Mouse (Mus musculus): Measurements from ENCODE around the gene Klhl32. TPM values are rescaled to one million over a fixed set of nuclear protein-coding genes. Genes with fewer than 3 reads are reported as not detected.

Gene Klhl32
- total and polyA plus RNA-seq, 3 experiments = 0.03 TPM; not detected in 2

GRCm38 (mm10) chr4:24801343-24801742 lies 49.6 kb downstream of the Klhl32 start:
- TF ChIP-seq MYB (IDR thresholded peaks at IDR 0.05; ENCODE audit: low read depth, low read length) (no peak), BHLHE40 (IDR thresholded peaks at IDR 0.05; ENCODE audit: borderline replicate concordance, low read depth, low read length) (no peak), POLR2A (IDR thresholded peaks at IDR 0.05; ENCODE audit: control insufficient read depth in 1 of 2, insufficient read depth in 1 of 2, low read depth in 1 of 2, low read length in 2 of 2, poor library complexity in 1 of 2) (no peak), TAL1 (IDR thresholded peaks at IDR 0.05; ENCODE audit: low read length) (no peak), ETS1 (IDR thresholded peaks at IDR 0.05; ENCODE audit: low read depth, low read length) (no peak), SMC3 (IDR thresholded peaks at IDR 0.05; ENCODE audit: low read depth, low read length) (no peak), POLR2AphosphoS5 (IDR thresholded peaks at IDR 0.05; ENCODE audit: borderline replicate concordance, low read depth, low read length) (no peak), CHD2 (IDR thresholded peaks at IDR 0.05; ENCODE audit: low read length) (no peak), POLR2AphosphoS2 (IDR thresholded peaks at IDR 0.05; ENCODE audit: low read length) (no peak), USF2 (IDR thresholded peaks at IDR 0.05; ENCODE audit: borderline replicate concordance in 1 of 2, insufficient read depth in 1 of 2, low read depth in 1 of 2, low read length in 2 of 2) (no peak), ZNF384 (IDR thresholded peaks at IDR 0.05; ENCODE audit: low read depth, low read length) (no peak), MAFK (IDR thresholded peaks at IDR 0.05; ENCODE audit: borderline replicate concordance, low read depth, low read length) (no peak), MYC (IDR thresholded peaks at IDR 0.05; ENCODE audit: low read depth, low read length) (no peak), ZKSCAN1 (IDR thresholded peaks at IDR 0.05; ENCODE audit: low read depth, low read length) (no peak)
- Histone ChIP-seq H3K4me1 (ENCODE audit: control insufficient read depth in 1 of 2, insufficient read depth in 2 of 2, low read length in 2 of 2) (no peaks in the 10 kb centered on the region), H3K9ac (ENCODE audit: control insufficient read depth, low read depth, low read length, poor library complexity, severe bottlenecking) (no peak overlapping the region), H3K27ac (ENCODE audit: control insufficient read depth, low read depth, low read length) (no peak overlapping the region), H3K79me2 (ENCODE audit: control insufficient read depth, insufficient read depth, low read length, poor library complexity) (no peaks in the 10 kb centered on the region), H3K36me3 (ENCODE audit: control insufficient read depth in 1 of 2, insufficient read depth in 2 of 2, low read length in 2 of 2) (no peaks in the 10 kb centered on the region), H3K9me3 (replicated peaks; ENCODE audit: insufficient read depth, low read length) (no peaks in the 10 kb centered on the region), H3K4me3 (ENCODE audit: control insufficient read depth in 1 of 2, insufficient read depth in 1 of 2, low read depth in 2 of 2, low read length in 2 of 2) (no peak overlapping the region), H3K27me3 (ENCODE audit: control insufficient read depth in 1 of 2, insufficient read depth in 2 of 2, low read length in 2 of 2) (no peaks in the 10 kb centered on the region)
- no peak for DNase-seq (ENCODE audit: low read depth, low spot score)

- TF ChIP-seq ELF1 (IDR thresholded peaks at IDR 0.05; ENCODE audit: low read depth, low read length) (no peak), RCOR1 (IDR thresholded peaks at IDR 0.05; ENCODE audit: low read depth, low read length) (no peak), MYC (IDR thresholded peaks at IDR 0.05; ENCODE audit: low read depth, low read length) (no peak), MYB (IDR thresholded peaks at IDR 0.05; ENCODE audit: low read depth, low read length) (no peak), ETS1 (IDR thresholded peaks at IDR 0.05; ENCODE audit: low read depth, low read length) (no peak), MXI1 (IDR thresholded peaks at IDR 0.05; ENCODE audit: low read depth, low read length) (no peak), USF1 (IDR thresholded peaks at IDR 0.05; ENCODE audit: low read depth, low read length) (no peak), ZKSCAN1 (IDR thresholded peaks at IDR 0.05; ENCODE audit: low read depth, low read length) (no peak), EP300 (IDR thresholded peaks at IDR 0.05; ENCODE audit: low read depth in 1 of 2, low read length in 2 of 2) (no peak), TAL1 (IDR thresholded peaks at IDR 0.05; ENCODE audit: low read length) (no peak), USF2 (IDR thresholded peaks at IDR 0.05; ENCODE audit: borderline replicate concordance in 1 of 2, insufficient read depth in 1 of 2, low read depth in 1 of 2, low read length in 2 of 2) (no peak), NRF1 (IDR thresholded peaks at IDR 0.05; ENCODE audit: insufficient read depth, low read depth, low read length, poor library complexity, severe bottlenecking) (no peak), CHD1 (IDR thresholded peaks at IDR 0.05; ENCODE audit: low read depth, low read length) (no peak), MAZ (IDR thresholded peaks at IDR 0.05; ENCODE audit: low read depth, low read length) (no peak), BHLHE40 (IDR thresholded peaks at IDR 0.05; ENCODE audit: borderline replicate concordance, low read depth, low read length) (no peak), UBTF (IDR thresholded peaks at IDR 0.05; ENCODE audit: borderline replicate concordance, insufficient read depth, low read depth, low read length) (no peak)
- H3K9me3 ChIP-seq (replicated peaks; ENCODE audit: insufficient read depth, low read length) = no peaks in the 10 kb centered on the region
- H3K27ac ChIP-seq (ENCODE audit: control insufficient read depth, low read depth, low read length) = no peak overlapping the region
- H3K36me3 ChIP-seq (ENCODE audit: control insufficient read depth in 1 of 2, insufficient read depth in 2 of 2, low read length in 2 of 2) = no peaks in the 10 kb centered on the region
- no peaks in the 10 kb centered on the region for H3K4me1 ChIP-seq (ENCODE audit: control insufficient read depth in 1 of 2, insufficient read depth in 2 of 2, low read length in 2 of 2)
- no peak overlapping the region for H3K4me3 ChIP-seq (ENCODE audit: control insufficient read depth in 1 of 2, insufficient read depth in 1 of 2, low read depth in 2 of 2, low read length in 2 of 2)
- no peak for DNase-seq (ENCODE audit: low read depth, low spot score)
- no peak overlapping the region for H3K9ac ChIP-seq (ENCODE audit: control insufficient read depth, low read depth, low read length, poor library complexity, severe bottlenecking)
- no peaks in the 10 kb centered on the region for H3K79me2 ChIP-seq (ENCODE audit: control insufficient read depth, insufficient read depth, low read length, poor library complexity)
- H3K27me3 ChIP-seq (ENCODE audit: control insufficient read depth in 1 of 2, insufficient read depth in 2 of 2, low read length in 2 of 2) = no peaks in the 10 kb centered on the region
These were observed 50.5 kb downstream of the Klhl32 start for GRCm38 (mm10) chr4:24800345-24800936.
